Mouse (Mus musculus): ENCODE data around the gene Cyp2w1. TPM values are rescaled to one million over a fixed set of nuclear protein-coding genes. Genes with fewer than 3 reads are reported as not detected.
A peak's percentile ranks its signal among the peaks of the same experiment; 100 is the strongest.
"Not testable (repeated sequence)": the region's sequence is repeated elsewhere in the genome, so short reads cannot be mapped to it uniquely, and the experiment has no call there.

The Cyp2w1 gene
- polyA plus RNA-seq, 1 experiment from 2014 or later: not detected

DNA sequence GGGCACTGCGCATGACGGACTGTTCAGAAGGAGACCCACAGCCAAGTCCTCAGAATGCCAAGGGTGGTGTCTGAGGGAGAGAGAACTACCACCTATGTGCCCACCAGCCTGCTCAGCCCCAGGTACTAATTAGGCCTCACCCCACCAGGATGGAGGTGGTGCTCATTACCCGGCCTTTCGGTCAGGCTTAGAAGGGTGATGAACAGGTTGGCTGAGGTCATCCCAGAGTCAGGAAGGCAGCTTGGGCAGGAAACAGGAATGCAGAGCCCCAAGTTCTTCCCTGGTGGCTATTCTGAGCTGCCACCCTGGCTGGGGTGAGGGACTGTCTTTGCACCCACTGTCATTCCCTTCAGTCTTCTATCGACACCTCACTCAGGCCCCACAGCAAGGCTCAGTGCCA, 33.6 kb downstream of the Cyp2w1 start:
- Histone ChIP-seq H3K4me3 (no peak overlapping the region), H3K27ac (ENCODE audit: poor library complexity, severe bottlenecking) (no peak overlapping the region), H3K4me1 (replicated peaks) (peaks cover 90% of the 10 kb centered on the region), H3K36me3 (no peaks in the 10 kb centered on the region), H3K27me3 (replicated peaks) (no peaks in the 10 kb centered on the region), H3K4me2 (peak overlapping the region; percentile 9; the same call in 1 of the 2 replicates), H3K9me3 (replicated peaks) (no peaks in the 10 kb centered on the region), H3K9ac (no peak overlapping the region)
- 91% methylated on average over 5 of the region's 5 CpGs for WGBS
- ATAC-seq (ENCODE audit: insufficient number of reproducible peaks, low FRiP score): no peak

DNA sequence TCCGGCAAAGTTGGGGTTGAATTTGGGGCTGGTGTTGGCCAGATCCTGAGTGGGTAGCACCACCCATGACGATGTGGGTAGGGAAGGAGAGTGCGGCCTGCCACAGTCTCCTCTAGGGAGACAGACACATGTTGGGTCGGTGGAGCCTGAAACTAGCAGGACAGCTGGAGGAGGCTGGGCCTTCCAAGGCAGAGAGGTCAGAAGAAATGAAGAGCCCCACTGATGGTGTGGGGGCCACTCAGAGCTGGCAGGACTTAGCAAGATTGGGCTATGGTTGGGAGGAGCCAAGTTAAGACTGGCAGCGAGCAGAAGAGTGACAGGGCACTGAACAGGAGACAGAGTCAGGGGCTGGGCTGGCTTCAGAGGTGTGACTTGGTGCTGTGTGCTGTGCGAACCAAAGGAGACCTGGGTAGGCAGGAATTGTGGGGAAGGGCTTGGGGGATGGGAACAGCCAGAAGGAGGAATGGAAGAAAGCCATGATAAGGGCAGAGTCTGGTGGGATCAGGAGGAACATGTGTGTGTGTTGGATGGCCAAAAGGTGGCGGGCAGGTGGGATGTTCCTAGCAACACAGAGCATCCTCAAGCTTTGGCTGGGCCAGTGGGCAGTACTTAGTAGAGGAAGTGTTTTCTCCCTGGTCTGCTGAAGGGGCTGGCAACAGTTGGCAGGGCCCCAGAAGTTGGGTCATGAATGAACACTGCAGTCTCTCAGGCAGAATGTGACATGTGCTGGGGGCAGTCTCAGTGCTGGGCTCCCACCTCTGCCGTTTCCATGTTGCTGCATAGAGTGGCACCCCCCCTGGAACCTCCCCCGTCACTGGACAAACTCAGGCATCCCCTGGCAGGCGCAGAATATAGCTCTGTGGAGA, 35.1 kb downstream of the Cyp2w1 start:
- H3K4me2 ChIP-seq: peak overlapping the region; percentile 8; the same call in 1 of the 2 replicates
- no peak overlapping the region for H3K4me3 ChIP-seq
- H3K27me3 ChIP-seq (replicated peaks): no peaks in the 10 kb centered on the region
- peaks cover 6% of the 10 kb centered on the region; the same call in 1 of the 2 replicates for H3K36me3 ChIP-seq
- no peak for ATAC-seq (ENCODE audit: insufficient number of reproducible peaks, low FRiP score)
- H3K9me3 ChIP-seq (replicated peaks): no peaks in the 10 kb centered on the region
- peaks cover 86% of the 10 kb centered on the region for H3K4me1 ChIP-seq (replicated peaks)
- peak overlapping the region; percentile 78 for H3K27ac ChIP-seq (ENCODE audit: poor library complexity, severe bottlenecking)
- H3K9ac ChIP-seq: no peak overlapping the region
- WGBS: 75% methylated on average over 10 of the region's 10 CpGs

DNA sequence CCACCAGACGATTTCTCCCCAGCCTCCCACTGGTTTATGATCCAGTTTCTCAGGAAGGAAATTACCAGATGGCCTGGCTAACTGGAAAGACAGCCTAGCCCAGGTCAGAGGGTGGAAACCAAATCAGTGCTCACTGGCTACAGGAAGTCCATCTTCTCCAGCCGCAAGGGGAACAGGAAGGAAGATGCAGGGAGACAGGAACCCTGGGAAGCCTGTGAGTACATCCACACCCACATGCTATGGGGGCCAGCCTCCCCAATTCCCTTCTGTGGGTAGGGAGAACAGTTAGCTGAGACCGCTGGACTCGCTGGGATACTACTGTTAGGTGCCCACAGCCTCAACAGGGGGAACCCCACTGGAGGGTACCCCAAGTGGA, 35.8 kb downstream of the Cyp2w1 start:
- H3K27ac ChIP-seq (ENCODE audit: poor library complexity, severe bottlenecking): peak overlapping the region; percentile 78
- H3K4me3 ChIP-seq: no peak overlapping the region
- H3K4me1 ChIP-seq (replicated peaks): peaks cover 80% of the 10 kb centered on the region
- peaks cover 12% of the 10 kb centered on the region for H3K36me3 ChIP-seq
- peak overlapping the region; percentile 26; the same call in 1 of the 2 replicates for H3K9ac ChIP-seq
- 55% methylated on average over 4 of the region's 4 CpGs for whole genome bisulfite sequencing
- no peak for ATAC-seq (ENCODE audit: insufficient number of reproducible peaks, low FRiP score)
- H3K9me3 ChIP-seq (replicated peaks): no peaks in the 10 kb centered on the region
- no peaks in the 10 kb centered on the region for H3K27me3 ChIP-seq (replicated peaks)
- H3K4me2 ChIP-seq: peak overlapping the region; percentile 8; the same call in 1 of the 2 replicates

DNA sequence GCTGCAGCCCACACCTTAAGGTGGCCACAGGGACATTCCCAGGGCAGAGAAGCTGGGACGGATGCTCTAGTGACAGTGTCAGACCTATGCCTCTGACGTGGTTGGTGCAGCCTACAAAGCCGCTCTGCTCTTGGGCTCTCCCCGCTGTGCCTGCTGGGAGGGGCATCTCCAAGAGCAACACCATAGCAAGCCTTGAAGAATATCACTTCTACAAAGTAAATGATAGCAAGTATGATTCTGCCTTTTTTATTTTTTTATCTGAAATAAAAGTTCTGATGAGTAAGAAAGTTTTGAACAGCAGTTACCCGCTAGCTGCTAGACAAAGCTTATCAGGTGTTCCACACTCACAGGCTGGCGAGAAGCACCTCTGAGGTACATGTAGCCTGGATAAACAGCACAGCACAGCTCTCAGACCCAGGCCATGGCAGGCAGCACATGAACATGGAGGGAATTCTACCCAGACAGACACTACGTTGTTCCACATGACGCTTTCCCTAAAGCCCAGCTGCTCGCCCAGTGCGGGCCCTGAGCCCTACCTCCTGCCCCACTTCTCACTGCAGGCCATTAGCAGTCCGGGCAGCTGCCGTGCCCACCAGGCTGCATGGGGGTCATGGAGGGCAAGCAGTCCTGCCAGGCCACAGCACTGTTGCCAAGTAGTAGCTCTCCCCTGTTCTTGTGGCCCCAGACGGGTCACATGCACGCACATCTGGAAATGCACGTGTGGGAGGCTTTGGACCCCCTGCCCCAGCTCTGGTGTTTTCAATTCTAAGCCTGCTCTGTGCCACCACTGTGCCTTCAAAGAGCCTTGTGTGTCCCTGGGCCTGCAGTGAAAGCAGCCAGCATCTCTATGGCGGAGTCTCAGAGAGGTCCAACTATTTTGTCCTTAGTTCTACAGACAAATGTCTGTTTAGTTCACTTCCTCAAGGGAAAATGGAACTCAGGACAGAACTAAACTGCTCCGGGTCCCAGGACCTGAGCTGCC, 36.6 kb downstream of the Cyp2w1 start:
- Histone ChIP-seq H3K4me1 (replicated peaks) (peaks cover 72% of the 10 kb centered on the region), H3K9me3 (replicated peaks) (no peaks in the 10 kb centered on the region), H3K36me3 (peaks cover 17% of the 10 kb centered on the region), H3K9ac (peak overlapping the region; percentile 50; the same call in 1 of the 2 replicates), H3K4me3 (no peak overlapping the region), H3K27ac (ENCODE audit: poor library complexity, severe bottlenecking) (peak overlapping the region; percentile 78), H3K4me2 (peak overlapping the region; percentile 34), H3K27me3 (replicated peaks) (no peaks in the 10 kb centered on the region)
- ATAC-seq (ENCODE audit: insufficient number of reproducible peaks, low FRiP score): peak; percentile 49
- WGBS: 70% methylated on average over 17 of the region's 17 CpGs

DNA sequence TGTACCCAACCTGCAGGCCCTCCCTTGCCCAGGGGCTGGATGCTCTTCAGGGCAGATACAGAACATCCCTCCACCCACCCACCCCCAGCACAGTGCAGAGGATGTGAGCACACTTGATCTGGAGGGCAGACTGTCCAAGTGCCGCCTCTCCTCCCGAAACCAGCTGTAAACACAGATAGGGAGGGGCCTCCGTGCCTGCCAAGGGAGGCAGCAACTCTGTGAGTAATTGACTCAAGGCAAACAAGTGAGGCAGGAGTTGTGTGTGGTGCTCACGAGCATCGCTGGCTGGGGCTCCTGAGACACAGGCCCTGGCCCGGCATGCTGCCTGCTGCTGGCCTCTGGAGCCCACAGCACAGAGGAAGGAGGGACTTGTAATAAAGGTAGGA, 37.3 kb downstream of the Cyp2w1 start:
- Histone ChIP-seq H3K36me3 (peaks cover 20% of the 10 kb centered on the region), H3K4me3 (0 out of 2 replicates have a peak overlapping the region, but pooled peaks have one; percentile 2), H3K9me3 (replicated peaks) (no peaks in the 10 kb centered on the region), H3K4me2 (peak overlapping the region; percentile 34), H3K27me3 (replicated peaks) (no peaks in the 10 kb centered on the region), H3K9ac (peak overlapping the region; percentile 4; the same call in 1 of the 2 replicates), H3K27ac (ENCODE audit: poor library complexity, severe bottlenecking) (peak overlapping the region; percentile 78), H3K4me1 (replicated peaks) (peaks cover 70% of the 10 kb centered on the region)
- 30% methylated on average over 6 of the region's 6 CpGs for WGBS
- peak; percentile 86 for ATAC-seq (ENCODE audit: insufficient number of reproducible peaks, low FRiP score)

DNA sequence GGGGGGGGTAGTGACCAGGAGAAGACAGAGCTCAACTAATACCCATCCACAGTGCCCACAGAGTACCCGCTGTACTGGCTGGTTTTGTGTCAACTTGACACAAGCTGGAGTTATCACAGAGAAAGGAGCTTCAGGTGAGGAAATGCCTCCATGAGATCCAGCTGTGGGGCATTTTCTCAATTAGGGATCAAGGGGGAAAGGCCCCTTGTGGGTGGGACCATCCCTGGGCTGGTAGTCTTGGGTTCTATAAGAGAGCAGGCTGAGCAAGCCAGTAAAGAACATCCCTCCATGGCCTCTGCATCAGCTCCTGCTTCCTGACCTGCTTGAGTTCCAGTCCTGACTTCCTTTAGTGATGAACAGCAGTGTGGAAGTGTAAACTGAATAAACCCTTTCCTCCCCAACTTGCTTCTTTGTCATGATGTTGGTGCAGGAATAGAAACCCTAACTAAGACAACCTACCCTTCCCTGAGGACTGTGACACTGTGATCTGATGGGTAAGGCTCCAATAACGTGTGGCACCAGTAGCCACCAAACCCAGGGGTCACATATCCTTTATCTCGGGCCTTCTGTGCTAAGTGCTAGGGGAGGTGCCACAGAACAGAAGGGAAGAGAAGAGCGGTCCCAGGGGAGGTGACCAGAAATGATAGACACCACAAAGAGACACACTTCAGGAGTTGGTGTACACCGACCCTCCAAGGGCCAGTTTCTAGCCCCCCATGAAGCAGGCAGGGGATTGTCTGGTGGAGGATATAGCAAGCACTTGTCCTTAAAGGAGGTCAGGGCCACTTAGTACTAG, 38.1 kb downstream of the Cyp2w1 start:
- H3K9me3 ChIP-seq (replicated peaks); H3K27ac ChIP-seq (ENCODE audit: poor library complexity, severe bottlenecking); ATAC-seq (ENCODE audit: insufficient number of reproducible peaks, low FRiP score); H3K27me3 ChIP-seq (replicated peaks): not testable (repeated sequence)
- 60% methylated on average over 5 of the region's 5 CpGs for WGBS
- 0 out of 2 replicates have a peak overlapping the region, but pooled peaks have one; percentile 38 for H3K9ac ChIP-seq
- H3K4me3 ChIP-seq: peak overlapping the region; percentile 11; the same call in 1 of the 2 replicates
- peaks cover 62% of the 10 kb centered on the region for H3K4me1 ChIP-seq (replicated peaks)
- H3K4me2 ChIP-seq: peak overlapping the region; percentile 44
- peaks cover 20% of the 10 kb centered on the region for H3K36me3 ChIP-seq

DNA sequence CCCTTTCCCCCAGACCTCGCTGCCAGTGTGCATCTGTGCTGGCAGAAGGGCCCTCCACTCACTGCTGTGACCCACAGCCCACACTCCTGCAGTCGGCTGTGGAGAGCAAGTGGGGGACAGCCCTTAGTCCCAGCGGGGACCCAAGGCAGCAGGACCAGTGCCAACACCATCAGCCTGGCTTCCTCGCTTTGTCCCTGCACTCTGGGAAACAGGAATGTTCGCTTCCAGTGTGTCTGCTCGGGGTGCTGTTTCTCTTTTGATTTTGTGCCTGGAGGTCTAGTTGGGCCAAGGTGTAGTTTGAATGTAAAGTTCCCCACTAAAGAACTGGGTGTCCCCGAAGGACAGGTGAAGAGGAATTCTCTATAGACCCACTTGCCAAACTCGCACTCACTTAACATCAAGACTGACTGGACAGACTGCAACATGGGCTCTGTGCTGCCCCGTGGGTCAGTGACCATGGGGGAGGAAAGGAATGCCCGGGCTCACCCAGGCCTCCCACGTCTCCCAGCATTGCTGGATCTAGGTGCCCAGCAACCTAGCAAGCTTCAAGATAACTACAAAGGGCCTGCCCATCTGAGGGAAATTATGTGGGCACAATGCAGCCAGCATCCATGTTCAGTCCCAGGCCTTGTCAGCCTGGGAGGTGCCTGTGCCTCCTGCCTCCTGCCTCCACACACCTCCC, 39.0 kb downstream of the Cyp2w1 start:
- no peak for ATAC-seq (ENCODE audit: insufficient number of reproducible peaks, low FRiP score)
- peaks cover 20% of the 10 kb centered on the region for H3K36me3 ChIP-seq
- H3K4me3 ChIP-seq: peak overlapping the region; percentile 11; the same call in 1 of the 2 replicates
- 83% methylated on average over 11 of the region's 11 CpGs for WGBS
- no peaks in the 10 kb centered on the region for H3K9me3 ChIP-seq (replicated peaks)
- peak overlapping the region; percentile 10; the same call in 1 of the 2 replicates for H3K27ac ChIP-seq (ENCODE audit: poor library complexity, severe bottlenecking)
- H3K4me2 ChIP-seq: peak overlapping the region; percentile 44
- no peaks in the 10 kb centered on the region for H3K27me3 ChIP-seq (replicated peaks)
- 0 out of 2 replicates have a peak overlapping the region, but pooled peaks have one; percentile 38 for H3K9ac ChIP-seq
- peaks cover 54% of the 10 kb centered on the region for H3K4me1 ChIP-seq (replicated peaks)

DNA sequence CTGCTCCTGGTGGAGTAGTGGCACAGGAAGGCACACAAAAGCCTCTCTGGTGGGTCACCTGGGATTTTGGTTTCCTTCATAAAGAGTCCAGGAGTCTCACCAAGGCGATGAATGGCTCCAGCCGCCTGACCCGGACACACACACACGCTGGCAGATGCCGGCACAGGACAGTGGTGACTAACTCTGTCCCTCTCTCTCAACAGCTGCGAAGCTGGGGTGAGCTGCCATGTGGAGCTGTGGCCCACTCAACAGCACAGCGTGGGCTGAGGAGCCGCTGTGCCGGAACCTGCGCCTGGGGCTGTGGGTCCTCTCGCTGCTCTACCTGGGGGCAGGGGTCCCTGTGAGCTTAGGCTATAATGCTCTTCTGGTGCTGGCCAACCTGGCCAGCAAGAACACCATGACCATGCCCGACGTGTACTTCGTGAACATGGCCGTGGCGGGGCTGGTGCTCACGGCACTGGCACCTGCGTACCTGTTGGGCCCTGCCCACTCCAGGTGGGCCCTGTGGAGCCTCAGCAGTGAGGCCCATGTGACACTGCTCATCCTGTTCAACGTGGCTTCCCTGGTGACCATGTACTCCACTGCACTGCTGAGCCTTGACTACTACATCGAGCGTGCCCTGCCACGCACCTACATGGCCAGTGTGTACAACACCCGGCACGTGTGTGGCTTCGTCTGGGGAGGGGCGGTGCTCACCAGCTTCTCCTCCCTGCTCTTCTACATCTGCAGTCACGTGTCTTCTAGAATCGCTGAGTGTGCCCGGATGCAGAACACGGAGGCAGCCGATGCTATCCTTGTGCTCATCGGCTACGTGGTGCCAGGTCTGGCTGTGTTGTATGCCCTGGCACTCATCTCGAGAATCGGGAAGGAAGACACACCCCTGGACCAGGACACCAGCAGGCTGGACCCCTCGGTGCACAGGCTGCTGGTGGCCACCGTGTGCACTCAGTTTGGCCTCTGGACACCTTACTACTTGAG, 40.1 kb downstream of the Cyp2w1 start:
- Histone ChIP-seq H3K9ac (no peak overlapping the region), H3K4me3 (no peak overlapping the region), H3K27ac (ENCODE audit: poor library complexity, severe bottlenecking) (no peak overlapping the region), H3K4me2 (no peak overlapping the region), H3K9me3 (replicated peaks) (no peaks in the 10 kb centered on the region), H3K36me3 (peaks cover 20% of the 10 kb centered on the region), H3K4me1 (replicated peaks) (peaks cover 51% of the 10 kb centered on the region), H3K27me3 (replicated peaks) (no peaks in the 10 kb centered on the region)
- no peak for ATAC-seq (ENCODE audit: insufficient number of reproducible peaks, low FRiP score)
- 93% methylated on average over 37 of the region's 37 CpGs for WGBS

DNA sequence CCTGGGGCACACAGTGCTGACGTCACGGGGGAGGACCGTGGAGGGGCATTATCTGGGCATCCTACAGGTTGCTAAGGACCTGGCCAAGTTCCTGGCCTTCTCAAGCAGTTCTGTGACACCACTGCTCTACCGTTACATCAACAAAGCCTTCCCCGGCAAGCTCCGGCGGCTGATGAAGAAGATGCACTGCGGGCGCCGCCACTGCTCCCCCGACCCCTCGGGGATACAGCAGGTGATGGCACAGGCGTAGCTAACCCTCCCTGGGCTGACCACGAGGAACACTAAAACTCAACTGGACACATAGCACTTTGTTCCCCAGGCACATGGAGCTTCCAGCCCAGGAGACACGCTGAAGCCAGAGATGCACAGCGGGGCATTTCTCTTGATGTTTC, 40.8 kb downstream of the Cyp2w1 start:
- H3K4me3 ChIP-seq: no peak overlapping the region
- 94% methylated on average over 16 of the region's 16 CpGs for WGBS
- no peaks in the 10 kb centered on the region for H3K9me3 ChIP-seq (replicated peaks)
- no peak overlapping the region for H3K9ac ChIP-seq
- no peak for ATAC-seq (ENCODE audit: insufficient number of reproducible peaks, low FRiP score)
- H3K36me3 ChIP-seq: peaks cover 20% of the 10 kb centered on the region
- H3K27ac ChIP-seq (ENCODE audit: poor library complexity, severe bottlenecking): no peak overlapping the region
- no peak overlapping the region for H3K4me2 ChIP-seq
- H3K4me1 ChIP-seq (replicated peaks): peaks cover 51% of the 10 kb centered on the region
- no peaks in the 10 kb centered on the region for H3K27me3 ChIP-seq (replicated peaks)

All from heart, embryonic 12.5 days (tissue).